Mouse (Mus musculus) ES-Bruce4 (cell line): Measurements from ENCODE around the gene Krt18. TPM values are rescaled to one million over a fixed set of nuclear protein-coding genes. Genes with fewer than 3 reads are reported as not detected.
A peak's percentile ranks its signal among the peaks of the same experiment; 100 is the strongest.

Experiments used
- H3K27ac ChIP-seq: 2 replicates; pipeline ENCODE4 v1.5.1; 2012; ENCODE audit warnings: low read length, inconsistent platforms; ENCODE audit not compliant: insufficient read depth
- H3K27me3 ChIP-seq: 2 replicates; pipeline ENCODE4 v1.6.1; 2012; ENCODE audit warnings: mild to moderate bottlenecking, low read length, inconsistent platforms; ENCODE audit not compliant: control insufficient read depth, poor library complexity, insufficient read depth, severe bottlenecking
- H3K36me3 ChIP-seq: 2 replicates; pipeline ENCODE4 v1.6.1; 2012; ENCODE audit warnings: inconsistent platforms, mild to moderate bottlenecking, low read length, moderate library complexity; ENCODE audit not compliant: control insufficient read depth, poor library complexity, insufficient read depth, severe bottlenecking
- H3K4me1 ChIP-seq: one replicate; pipeline ENCODE4 v1.8.1; 2011; ENCODE audit warnings: low read length; ENCODE audit not compliant: control insufficient read depth, insufficient read depth
- H3K4me3 ChIP-seq: 2 replicates; pipeline ENCODE4 v1.5.1; 2011; ENCODE audit warnings: low read depth, mild to moderate bottlenecking, low read length
- H3K9ac ChIP-seq: 2 replicates; pipeline ENCODE4 v1.6.1; 2012; ENCODE audit warnings: low read depth, mild to moderate bottlenecking, inconsistent platforms; ENCODE audit not compliant: poor library complexity, severe bottlenecking
- H3K9me3 ChIP-seq: replicated peaks from 2 replicates; pipeline ENCODE4 v1.6.1; 2012; ENCODE audit warnings: mild to moderate bottlenecking, low read length, inconsistent platforms; ENCODE audit not compliant: control insufficient read depth, poor library complexity, insufficient read depth, severe bottlenecking
- CTCF ChIP-seq: IDR thresholded peaks from one replicate; pipeline ENCODE4 v1.8.1; 2011; ENCODE audit warnings: low read depth, low read length
- EP300 ChIP-seq: IDR thresholded peaks from 2 replicates; pipeline ENCODE4 v1.6.1; 2011; ENCODE audit warnings: low read depth, low read length; ENCODE audit not compliant: insufficient read depth
- POLR2A ChIP-seq: IDR thresholded peaks from one replicate; pipeline ENCODE4 v1.8.1; 2011; ENCODE audit warnings: low read length; ENCODE audit not compliant: insufficient read depth
- polyA plus RNA-seq: library from polyadenylated mRNA; stranded (reverse); fragments of >200 nt; gene quantifications from 2 replicates; pipeline ENCODE4 v1.2.4, GENCODE M21; 2011; ENCODE audit warnings: low read depth; ENCODE audit not compliant: missing spikeins, insufficient read depth, insufficient read length

Krt18 gene
- 334 and 349 TPM in 2 replicates for polyA plus RNA-seq

GRCm38 (mm10) chr15:102028040-102028439, at the start of gene Krt18:
Gene Krt18, plus strand, starts transcription at chr15:102028180.
- no peak within 1 kb of the TSS for H3K27ac ChIP-seq
- no peaks in the 10 kb centered on the region; the same call in 1 of the 2 replicates for H3K27me3 ChIP-seq
- H3K4me1 ChIP-seq = peaks cover 3% of the 10 kb centered on the region
- no peaks in the 10 kb centered on the region for H3K9me3 ChIP-seq
- H3K4me3 ChIP-seq = peak within 1 kb of the TSS; percentile 68
- H3K9ac ChIP-seq = peak within 1 kb of the TSS; percentile 27; the same call in 1 of the 2 replicates
- H3K36me3 ChIP-seq = no peaks in the 10 kb centered on the region
- TF ChIP-seq EP300 (0 out of 2 replicates have a peak, but pooled peaks have one; percentile 27), CTCF (no peak)

GRCm38 (mm10) chr15:101980849-101981248, 47.1 kb upstream of the Krt18 start:
- H3K27me3 ChIP-seq = no peaks in the 10 kb centered on the region
- no peak overlapping the region for H3K4me3 ChIP-seq
- TF ChIP-seq EP300 (no peak), POLR2A (no peak), CTCF (no peak)
- peaks cover 4% of the 10 kb centered on the region for H3K4me1 ChIP-seq
- no peak overlapping the region for H3K9ac ChIP-seq
- no peaks in the 10 kb centered on the region for H3K36me3 ChIP-seq
- no peaks in the 10 kb centered on the region for H3K9me3 ChIP-seq
- H3K27ac ChIP-seq = no peak overlapping the region

- Histone ChIP-seq H3K9me3 (no peaks in the 10 kb centered on the region), H3K27ac (no peak overlapping the region), H3K4me3 (no peak overlapping the region), H3K27me3 (no peaks in the 10 kb centered on the region), H3K9ac (no peak overlapping the region), H3K36me3 (no peaks in the 10 kb centered on the region), H3K4me1 (no peaks in the 10 kb centered on the region)
- no peak for TF ChIP-seq POLR2A
- TF ChIP-seq EP300 = no peak
- no peak for TF ChIP-seq CTCF
Measured at GRCm38 (mm10) chr15:101983315-101983948, 44.5 kb upstream of the Krt18 start.

DNA sequence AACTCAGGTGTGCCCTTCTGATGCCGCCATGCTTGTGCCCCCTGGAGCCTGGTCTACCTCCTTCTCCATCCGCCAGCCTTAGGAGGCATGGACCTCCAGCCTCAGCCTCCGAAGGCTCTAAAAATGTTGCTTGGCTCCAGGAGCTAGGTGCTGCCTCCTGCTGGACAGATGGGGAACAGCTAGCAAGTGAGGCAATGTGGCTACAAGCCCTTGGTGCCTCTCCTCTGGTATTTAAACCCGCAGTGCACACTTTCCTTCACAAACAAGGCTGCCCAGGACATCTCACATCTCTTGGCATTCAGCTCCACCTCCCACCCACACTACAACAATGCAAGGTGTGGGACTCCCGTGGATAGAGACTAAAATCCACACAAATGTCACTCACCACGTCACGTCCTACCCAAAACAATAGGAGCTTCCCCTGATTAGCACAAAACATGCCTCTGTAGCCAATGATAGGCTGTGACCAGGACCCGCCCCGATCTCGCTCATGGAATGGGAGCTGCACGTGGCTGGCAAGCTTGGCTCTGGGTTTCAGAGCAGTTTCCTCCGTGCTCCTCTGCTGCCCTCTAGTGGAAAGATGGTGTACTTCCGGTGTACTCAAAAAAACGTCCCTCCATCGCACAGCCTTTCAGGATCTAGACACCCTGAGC, 43.9 kb upstream of the Krt18 start:
- Histone ChIP-seq H3K27me3 (no peaks in the 10 kb centered on the region), H3K4me3 (peak overlapping the region; percentile 34), H3K9me3 (no peaks in the 10 kb centered on the region), H3K9ac (no peak overlapping the region), H3K4me1 (no peaks in the 10 kb centered on the region), H3K36me3 (no peaks in the 10 kb centered on the region), H3K27ac (peak overlapping the region; percentile 10; the same call in 1 of the 2 replicates)
- TF ChIP-seq EP300 (0 out of 2 replicates have a peak, but pooled peaks have one; percentile 49), CTCF (peak; percentile 99), POLR2A (no peak)

GRCm38 (mm10) chr15:101984746-101985145, 43.2 kb upstream of the Krt18 start:
- Histone ChIP-seq H3K27me3 (no peaks in the 10 kb centered on the region), H3K4me3 (no peak overlapping the region), H3K36me3 (no peaks in the 10 kb centered on the region), H3K27ac (no peak overlapping the region), H3K4me1 (no peaks in the 10 kb centered on the region), H3K9me3 (no peaks in the 10 kb centered on the region), H3K9ac (no peak overlapping the region)
- no peak for TF ChIP-seq EP300
- TF ChIP-seq POLR2A = no peak
- no peak for TF ChIP-seq CTCF

DNA sequence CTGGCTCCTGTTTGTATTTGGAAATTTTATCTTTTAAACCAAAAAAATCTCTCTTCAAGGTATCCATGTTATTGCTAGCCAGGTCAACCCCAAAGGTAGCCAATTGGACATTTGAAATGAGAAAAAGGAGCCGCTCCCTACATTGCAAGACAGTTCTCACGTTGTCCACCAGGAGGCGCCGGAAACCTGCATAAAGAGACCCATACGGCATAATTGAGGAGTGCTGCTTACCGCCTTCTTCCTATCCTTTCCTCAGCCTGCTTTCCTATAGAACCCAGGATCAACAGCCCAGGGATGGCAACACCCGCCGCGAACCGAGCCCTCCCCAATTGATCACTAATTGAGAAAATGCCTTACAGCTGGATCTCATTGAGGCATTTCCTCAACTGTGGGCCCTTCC, 39.9 kb upstream of the Krt18 start:
- Histone ChIP-seq H3K27ac (no peak overlapping the region), H3K36me3 (no peaks in the 10 kb centered on the region), H3K4me3 (no peak overlapping the region), H3K27me3 (no peaks in the 10 kb centered on the region), H3K4me1 (no peaks in the 10 kb centered on the region), H3K9me3 (no peaks in the 10 kb centered on the region), H3K9ac (no peak overlapping the region)
- TF ChIP-seq CTCF = peak; percentile 79
- no peak for TF ChIP-seq EP300
